Mouse (Mus musculus) ovary, postnatal 36 days (tissue): ENCODE measurements around the gene Fam166b.

ENCODE experiments used
- DNase-seq: peaks from one replicate; pipeline ENCODE4 v3.0.0; 2022; ENCODE audit warnings: low spot score, mixed read lengths

The Fam166b gene

GRCm38 (mm10) chr4:43406162-43406971, 22.6 kb downstream of the Fam166b start:
- DNase-seq, result peak; percentile 74

GRCm38 (mm10) chr4:43404697-43405096, 24.2 kb downstream of the Fam166b start:
- DNase-seq, result no peak

- no peak for DNase-seq
Observed at GRCm38 (mm10) chr4:43402212-43402611, 26.7 kb downstream of the Fam166b start.

GRCm38 (mm10) chr4:43401486-43401885, 27.4 kb downstream of the Fam166b start:
- DNase-seq, result no peak

GRCm38 (mm10) chr4:43400976-43401375, 28.0 kb downstream of the Fam166b start:
- no peak for DNase-seq

DNA sequence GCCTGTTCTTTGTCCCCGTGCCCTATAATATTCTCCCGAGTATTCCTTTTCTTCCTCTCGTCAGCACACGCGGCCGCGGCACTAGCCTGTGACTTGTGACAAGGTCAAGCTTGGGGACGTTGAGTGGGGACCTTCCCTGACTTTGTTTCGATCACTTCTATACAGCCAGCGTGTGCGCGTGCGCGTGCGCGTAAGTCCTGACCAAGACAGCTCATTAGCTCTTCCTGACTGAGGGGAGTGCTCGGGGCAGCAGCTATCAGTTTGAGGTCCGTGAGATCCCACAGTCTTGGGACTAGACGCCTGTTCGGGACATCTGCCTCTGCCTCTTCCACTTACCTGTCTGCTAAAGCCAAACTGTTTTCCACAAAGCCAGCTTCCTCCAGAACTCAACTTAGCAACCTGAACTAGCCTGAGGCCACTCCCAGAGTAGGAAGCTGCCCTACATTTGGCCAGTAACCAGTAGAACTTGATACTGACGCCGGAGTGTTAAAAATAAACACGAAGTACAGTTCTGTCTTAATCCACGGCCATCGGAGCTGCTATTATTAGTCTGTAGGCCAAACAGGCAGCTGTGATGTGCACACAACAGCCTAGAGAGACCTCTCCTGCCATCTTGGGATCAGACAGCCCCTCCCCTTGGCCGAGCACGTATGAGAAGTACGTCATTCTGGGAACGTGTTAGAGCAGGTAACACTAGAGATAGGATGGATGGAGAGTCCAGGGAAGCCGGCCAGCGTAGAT, 29.4 kb downstream of the Fam166b start:
- DNase-seq, result no peak

GRCm38 (mm10) chr4:43398829-43399331, 30.1 kb downstream of the Fam166b start:
- peak; percentile 69 for DNase-seq

- no peak for DNase-seq
Observed at GRCm38 (mm10) chr4:43398014-43398413, 30.9 kb downstream of the Fam166b start.

DNA sequence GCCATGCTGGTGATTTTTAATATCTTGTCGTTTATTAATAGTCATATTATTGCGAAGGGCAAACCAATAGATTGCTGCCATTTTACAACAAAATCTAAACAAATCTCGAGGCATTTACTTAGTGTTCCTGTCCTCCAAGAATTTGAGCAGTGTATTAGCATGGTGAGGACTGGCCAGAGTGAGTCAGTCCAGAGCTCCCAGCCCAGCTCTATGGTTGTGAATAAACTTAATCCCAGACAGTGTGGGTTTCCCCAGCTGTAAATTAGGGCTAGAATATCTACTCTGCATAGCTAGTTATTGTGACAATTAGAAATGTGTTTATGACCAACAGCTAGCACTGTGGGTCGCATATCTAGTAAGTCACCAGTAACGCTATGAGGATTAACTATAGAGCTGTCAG, 32.6 kb downstream of the Fam166b start:
- no peak for DNase-seq

DNA sequence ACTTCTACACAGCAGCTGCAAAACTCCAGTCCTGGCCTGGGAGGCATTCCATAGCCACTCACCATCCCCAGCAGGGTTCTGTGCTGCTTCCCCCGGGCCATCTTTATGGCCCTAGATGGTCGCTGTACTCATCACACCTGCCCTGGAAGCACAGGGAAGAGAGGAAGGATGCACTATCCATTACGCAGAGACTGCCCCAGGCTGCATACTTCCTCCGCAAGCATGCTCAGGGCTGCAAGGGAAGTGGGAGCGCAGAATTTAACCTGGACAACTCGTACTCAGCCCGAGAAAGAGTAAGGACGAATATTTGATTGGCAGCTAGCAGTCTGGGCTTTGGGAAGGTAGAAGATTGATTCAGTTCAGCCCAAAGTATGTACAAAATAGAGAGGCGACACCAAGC, 33.1 kb downstream of the Fam166b start:
- DNase-seq, result no peak

DNA sequence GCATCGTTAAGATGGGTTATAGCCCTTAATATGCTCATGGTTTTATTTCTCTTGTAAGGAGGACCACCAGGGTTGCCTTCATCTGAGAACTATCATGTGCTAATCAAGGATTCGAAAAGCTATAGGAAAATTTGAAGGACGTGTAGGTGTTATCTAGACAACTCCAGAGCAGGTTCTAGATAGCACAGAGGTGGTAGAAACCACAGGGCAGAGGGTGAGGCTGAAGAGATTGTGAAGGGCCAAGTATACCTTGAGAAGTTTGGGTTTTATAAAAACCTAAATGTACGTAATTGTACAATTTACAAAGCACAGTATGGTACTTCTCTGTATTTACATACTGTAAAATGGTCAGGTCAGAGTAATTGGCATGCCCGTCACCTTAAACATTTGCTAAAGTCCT, 33.8 kb downstream of the Fam166b start:
- no peak for DNase-seq

DNA sequence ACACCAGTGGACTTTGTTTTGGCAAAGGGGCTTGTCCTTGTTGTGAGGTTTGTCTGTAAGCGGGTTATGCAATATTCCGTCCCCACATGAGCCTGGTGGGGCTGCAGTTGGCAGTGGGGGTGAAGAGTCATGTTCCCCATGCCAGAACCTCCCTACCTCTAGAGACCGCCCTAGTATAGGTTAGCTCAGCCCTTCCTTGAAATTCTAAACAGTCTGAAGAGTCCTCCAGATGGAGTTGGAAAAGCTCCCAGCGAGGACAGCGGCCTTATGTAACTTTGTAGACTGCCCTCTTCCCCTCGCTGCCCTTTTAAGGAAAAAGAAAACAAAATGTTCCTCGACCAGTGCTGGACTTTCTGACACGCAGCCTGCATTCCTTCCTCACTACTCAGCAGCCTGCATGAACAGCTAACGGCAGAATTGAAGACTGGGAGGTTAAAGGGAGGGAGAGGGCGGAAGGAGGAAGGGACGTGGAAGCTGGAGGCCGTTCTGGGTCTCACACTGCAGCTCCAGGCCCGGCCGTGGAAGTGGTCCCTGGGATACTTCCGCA, 34.5 kb downstream of the Fam166b start:
- peak; percentile 58 for DNase-seq

- no peak for DNase-seq
Observed at GRCm38 (mm10) chr4:43391521-43392050, 37.3 kb downstream of the Fam166b start.

- DNase-seq, result no peak
Observed at GRCm38 (mm10) chr4:43389845-43390440, 39.0 kb downstream of the Fam166b start.

GRCm38 (mm10) chr4:43389390-43389789, 39.5 kb downstream of the Fam166b start:
- DNase-seq, result no peak

- DNase-seq, result no peak
Observed at GRCm38 (mm10) chr4:43386932-43387331, 42.0 kb downstream of the Fam166b start.

- DNase-seq, result no peak
Observed at GRCm38 (mm10) chr4:43384541-43384940, 44.4 kb downstream of the Fam166b start.

DNA sequence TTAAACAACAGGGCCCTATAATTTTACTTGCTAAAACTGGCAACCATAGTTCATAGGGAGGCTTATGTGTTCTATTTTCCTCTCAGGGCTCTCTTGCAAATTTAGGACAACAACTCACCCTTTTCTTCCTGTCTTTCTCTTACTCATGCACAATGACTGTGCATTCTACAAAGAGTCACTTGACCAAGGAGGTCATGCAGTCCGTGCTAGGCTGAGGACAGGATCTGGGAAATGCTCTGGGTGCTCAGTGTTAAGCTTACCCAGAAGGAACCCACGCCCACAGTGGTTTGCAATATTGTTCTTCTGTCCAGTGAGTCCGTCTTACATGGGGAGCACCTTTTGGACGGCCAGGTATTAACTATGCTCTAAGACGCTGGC, 44.9 kb downstream of the Fam166b start:
- no peak for DNase-seq

DNA sequence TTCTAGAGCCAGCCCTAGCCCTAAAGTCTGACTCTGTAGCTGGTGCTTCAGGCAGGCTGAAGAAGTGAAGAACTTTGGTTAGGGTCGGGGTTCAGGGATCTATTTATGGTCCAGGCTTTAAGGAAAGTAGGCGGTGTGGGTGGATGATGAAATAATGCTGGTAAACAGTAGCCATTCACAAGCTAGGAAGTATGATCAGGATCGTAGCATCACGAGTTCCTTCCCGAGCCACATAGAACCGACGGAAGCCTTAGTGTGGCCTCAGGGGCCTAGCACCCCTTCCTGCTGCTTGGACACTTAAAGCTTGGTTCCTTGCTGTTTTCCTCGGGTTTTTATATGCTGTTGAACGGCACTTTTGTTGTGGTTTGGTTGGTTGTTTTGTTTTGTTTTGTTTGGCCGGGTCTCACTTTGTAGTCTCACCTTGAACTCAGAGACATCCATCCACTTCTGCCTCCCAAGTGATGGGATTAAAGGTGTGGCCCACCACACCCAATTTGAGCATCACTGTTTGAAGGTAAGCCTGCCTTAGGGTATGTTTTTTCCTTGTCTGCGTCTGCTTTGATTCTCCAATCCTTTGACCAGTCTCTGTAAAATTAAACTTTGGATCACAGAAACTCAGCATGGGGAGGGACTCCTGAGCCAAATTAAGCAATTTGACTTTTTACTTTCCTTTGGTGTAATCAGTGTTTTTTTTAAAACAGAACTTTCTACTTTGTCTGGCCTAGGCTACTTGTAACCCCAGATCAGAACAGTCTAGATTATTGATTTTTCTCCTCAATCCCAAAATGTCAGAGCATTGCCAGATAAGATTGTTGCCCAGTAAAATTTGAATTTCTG, 45.5 kb downstream of the Fam166b start:
- no peak for DNase-seq

DNA sequence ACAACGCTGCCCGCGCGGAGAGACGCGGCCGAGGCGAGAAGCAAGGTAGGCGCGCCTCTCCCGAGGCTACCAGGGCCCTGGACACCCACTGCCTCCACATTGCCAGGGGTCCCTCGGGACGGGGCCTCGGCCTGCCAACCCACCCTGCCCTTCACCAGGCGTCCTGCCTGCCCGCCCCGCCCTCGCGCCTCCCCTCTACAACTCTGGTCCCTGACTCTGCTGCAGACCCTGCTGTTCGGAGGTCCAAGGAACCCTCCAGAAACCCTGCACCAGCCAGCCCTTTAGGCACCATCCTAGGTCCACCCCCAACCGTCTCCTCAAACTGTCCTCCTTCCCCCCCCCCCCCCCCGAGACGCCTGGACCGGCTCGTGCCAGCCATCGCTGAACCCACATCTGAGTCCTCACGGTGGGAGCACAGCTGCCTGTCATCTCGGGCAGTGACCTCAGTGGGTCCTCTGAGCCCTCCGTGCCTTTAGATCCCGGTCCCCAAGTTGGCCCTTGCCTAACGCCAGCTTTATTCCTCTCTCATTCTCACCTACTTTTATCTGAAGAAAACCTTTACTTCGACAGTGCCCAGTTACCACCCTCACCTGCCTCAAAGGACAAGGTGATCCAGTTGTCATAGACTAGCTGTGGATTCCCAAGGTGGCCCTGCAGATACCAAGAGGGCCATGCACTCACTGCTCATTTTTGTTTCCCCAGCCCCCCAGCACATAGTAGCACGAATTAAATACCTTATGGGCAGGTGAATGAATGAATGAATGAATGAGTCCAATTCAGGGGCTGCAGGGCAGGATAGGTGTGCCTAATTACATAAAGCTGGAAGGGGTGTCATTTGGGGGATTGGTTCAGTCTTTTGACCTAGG, 46.5 kb downstream of the Fam166b start:
- no peak for DNase-seq
